Mouse (Mus musculus) liver, postnatal 0 days (tissue): ENCODE data around the gene Ski.

ENCODE experiments used
- CTCF ChIP-seq: sonication (generic); IDR thresholded peaks from 2 replicates; pipeline ENCODE4 v1.5.1; 2016; ENCODE audit warnings: antibody characterized with exemption, low read depth
- EP300 ChIP-seq: IDR thresholded peaks from 2 replicates; pipeline ENCODE4 v1.6.1; 2016; ENCODE audit warnings: antibody characterized with exemption, low read depth, mild to moderate bottlenecking

GRCm38 (mm10) chr4:155163685-155164084 is 58.7 kb downstream of the Ski start:
- no peak for TF ChIP-seq CTCF
- no peak for TF ChIP-seq EP300
